Mouse (Mus musculus) E14TG2a.4 (cell line): ENCODE results near the gene Serinc1.

ENCODE experiments used
- CTCF ChIP-seq: conservative IDR thresholded peaks from 2 replicates; pipeline ENCODE4 v1.5.1; 2014; ENCODE audit warnings: low read length
- POU5F1 ChIP-seq: IDR thresholded peaks from 2 replicates; pipeline ENCODE4 v1.6.1; 2014; ENCODE audit warnings: low read length, borderline replicate concordance

- TF ChIP-seq CTCF: no peak
- TF ChIP-seq POU5F1: no peak
These were observed 17.3 kb upstream of the Serinc1 start for GRCm38 (mm10) chr10:57549631-57550030.
